Mouse (Mus musculus) megakaryocyte progenitor cell, adult 5-6 weeks (primary cell): ENCODE data around the gene Pax2. TPM values are rescaled to one million over a fixed set of nuclear protein-coding genes. Genes with fewer than 3 reads are reported as not detected.

Experiments
- ATAC-seq: replicated peaks from 2 replicates; pipeline ENCODE4 v1.8.0; 2016; ENCODE audit warnings: mild to moderate bottlenecking, moderate TSS enrichment, inconsistent platforms; ENCODE audit not compliant: poor library complexity
- total RNA-seq, 2 experiments: library from RNA; stranded (forward) in 1 of 2; stranded (reverse) in 1 of 2; fragments of 157-497, 149-512 nt in 1 of 2; fragments of 200-1000 nt in 1 of 2; gene quantifications; 2 replicates each; pipeline versions ENCODE4 v1.2.3 to v1.2.4; 2015 to 2017

The Pax2 gene
- total RNA-seq, 2 experiments from 2014 or later, result not detected

DNA sequence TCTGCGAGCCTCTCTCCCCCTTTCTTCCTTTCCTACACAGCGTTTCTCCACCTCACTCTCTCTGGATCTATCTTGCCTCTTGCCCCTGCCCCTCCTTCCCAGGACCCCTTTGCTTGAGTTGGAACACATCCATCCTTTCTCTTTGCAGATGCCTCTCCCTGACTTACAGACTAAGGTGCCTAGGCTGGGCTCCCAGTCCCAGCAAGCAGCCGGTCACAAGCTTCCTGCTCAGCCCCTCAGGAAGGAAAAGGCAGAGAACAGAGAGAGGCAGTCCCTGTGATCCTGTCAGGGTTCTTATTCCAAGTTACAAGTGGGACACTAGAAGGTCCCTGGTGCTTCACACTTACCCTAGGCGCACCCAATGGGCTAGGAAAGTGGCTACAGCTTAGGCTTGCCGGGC, 7.6 kb upstream of the Pax2 start:
- no peak for ATAC-seq

GRCm38 (mm10) chr19:44749061-44749990, 6.5 kb upstream of the Pax2 start:
- no peak for ATAC-seq

- ATAC-seq, result peak; percentile 74
These were observed 5.5 kb upstream of the Pax2 start for GRCm38 (mm10) chr19:44750051-44751041.

GRCm38 (mm10) chr19:44751042-44751441, 4.8 kb upstream of the Pax2 start:
- ATAC-seq, result no peak

- no peak for ATAC-seq
These were observed 4.3 kb upstream of the Pax2 start for GRCm38 (mm10) chr19:44751551-44751950.

- no peak for ATAC-seq
These were observed 3.5 kb upstream of the Pax2 start for GRCm38 (mm10) chr19:44752056-44752940.

- ATAC-seq, result no peak
These were observed 2.5 kb upstream of the Pax2 start for GRCm38 (mm10) chr19:44753361-44753760.

- ATAC-seq, result peak; percentile 49; the same call in 1 of the 2 replicates
These were observed 1.1 kb upstream of the Pax2 start for GRCm38 (mm10) chr19:44754461-44755377.

DNA sequence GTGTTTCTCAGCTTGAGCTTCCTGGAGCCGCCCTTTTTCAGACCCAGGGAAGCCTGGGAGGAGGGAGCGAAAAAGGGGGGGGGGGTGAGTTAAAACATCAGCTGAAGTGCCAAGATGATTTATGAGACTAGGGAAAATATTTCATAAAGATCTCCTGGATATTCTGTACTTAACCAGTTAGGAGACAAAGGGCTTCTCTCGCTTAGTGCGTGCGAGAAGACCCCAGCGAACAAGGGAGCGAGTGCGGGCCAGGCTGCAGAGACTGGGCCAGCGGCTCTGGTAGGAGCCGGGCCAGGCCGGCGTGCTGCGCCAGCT, 510 bp upstream of the Pax2 start:
- ATAC-seq, result no peak

GRCm38 (mm10) chr19:44756421-44757230, 781 bp downstream of the Pax2 start:
- no peak for ATAC-seq

DNA sequence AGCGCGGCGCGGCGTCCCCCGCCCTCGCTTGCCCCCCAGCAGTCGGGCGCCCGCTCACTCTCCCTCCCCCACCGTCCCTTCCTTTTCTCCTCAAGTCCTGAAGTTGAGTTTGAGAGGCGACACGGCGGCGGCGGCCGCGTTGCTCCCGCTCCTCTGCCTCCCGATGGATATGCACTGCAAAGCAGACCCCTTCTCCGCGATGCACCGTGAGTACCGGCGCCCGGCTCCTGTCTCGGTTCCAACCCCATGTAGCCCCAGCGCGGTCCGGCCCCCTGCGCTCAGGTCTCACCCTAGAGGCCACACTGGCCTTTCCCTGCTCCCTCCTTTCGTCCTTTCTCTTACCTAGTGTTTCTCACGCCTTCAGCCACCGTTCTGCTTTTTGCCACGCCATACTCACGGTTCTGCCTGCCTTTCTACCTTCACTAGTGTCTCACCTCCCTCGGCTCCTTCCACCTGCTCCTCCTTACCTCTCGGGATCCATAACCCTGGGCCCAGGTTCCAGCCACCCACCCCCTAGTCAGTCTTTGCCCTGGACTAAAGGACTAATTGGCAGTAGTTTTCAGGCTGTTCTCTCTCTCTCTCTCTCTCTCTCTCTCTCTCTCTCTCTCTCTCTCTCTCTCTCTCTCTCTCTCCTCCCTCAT, 1.5 kb downstream of the Pax2 start:
- no peak for ATAC-seq

GRCm38 (mm10) chr19:44758846-44759245, 3.0 kb downstream of the Pax2 start:
- ATAC-seq, result no peak

DNA sequence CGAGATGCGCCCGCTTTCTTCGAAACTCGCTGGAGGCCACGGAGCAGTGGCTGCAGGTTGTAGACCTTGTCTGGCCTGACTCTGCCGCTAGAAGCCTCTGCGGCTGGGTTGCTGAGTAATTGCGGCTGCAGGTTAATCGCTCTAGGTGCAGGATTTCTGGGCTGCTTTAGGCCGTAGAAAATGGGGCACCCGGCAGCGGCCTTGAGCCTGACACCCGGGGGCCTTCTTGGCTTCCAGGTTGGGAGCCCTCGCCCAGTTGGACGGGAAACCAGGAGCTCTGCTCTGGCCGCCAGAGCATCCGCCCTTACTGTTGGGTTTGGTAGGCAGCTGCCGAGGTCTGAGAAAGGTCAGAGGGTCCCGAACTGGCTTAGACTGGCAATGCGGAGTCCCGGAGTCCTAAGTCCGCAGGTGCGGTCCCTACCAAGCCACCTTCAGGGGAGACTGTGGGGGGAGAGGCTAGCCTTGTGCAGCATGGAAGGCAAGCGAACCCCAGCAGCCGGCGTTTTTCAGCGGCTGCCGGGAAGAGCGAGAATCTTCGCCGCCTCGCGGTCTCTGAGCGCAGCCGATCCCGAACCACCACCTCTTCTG, 3.8 kb downstream of the Pax2 start:
- no peak for ATAC-seq

- ATAC-seq, result no peak
These were observed 4.7 kb downstream of the Pax2 start for GRCm38 (mm10) chr19:44760259-44761131.

- no peak for ATAC-seq
These were observed 6.3 kb downstream of the Pax2 start for GRCm38 (mm10) chr19:44762121-44762621.

GRCm38 (mm10) chr19:44770268-44771050, 14.6 kb downstream of the Pax2 start:
- peak; percentile 66 for ATAC-seq
